Mouse (Mus musculus) CD4-positive, CD25-positive, alpha-beta regulatory T cell, adult 9 weeks (primary cell): ENCODE data around the gene Myog. TPM values are rescaled to one million over a fixed set of nuclear protein-coding genes. Genes with fewer than 3 reads are reported as not detected.

ENCODE experiments used
- polyA plus RNA-seq: library from polyadenylated mRNA; unstranded; fragments of 100-300 nt; shearing (Covaris generic); gene quantifications from one replicate; pipeline ENCODE4 v1.2.1, GENCODE M21; 2017

The Myog gene
- not detected for polyA plus RNA-seq

DNA sequence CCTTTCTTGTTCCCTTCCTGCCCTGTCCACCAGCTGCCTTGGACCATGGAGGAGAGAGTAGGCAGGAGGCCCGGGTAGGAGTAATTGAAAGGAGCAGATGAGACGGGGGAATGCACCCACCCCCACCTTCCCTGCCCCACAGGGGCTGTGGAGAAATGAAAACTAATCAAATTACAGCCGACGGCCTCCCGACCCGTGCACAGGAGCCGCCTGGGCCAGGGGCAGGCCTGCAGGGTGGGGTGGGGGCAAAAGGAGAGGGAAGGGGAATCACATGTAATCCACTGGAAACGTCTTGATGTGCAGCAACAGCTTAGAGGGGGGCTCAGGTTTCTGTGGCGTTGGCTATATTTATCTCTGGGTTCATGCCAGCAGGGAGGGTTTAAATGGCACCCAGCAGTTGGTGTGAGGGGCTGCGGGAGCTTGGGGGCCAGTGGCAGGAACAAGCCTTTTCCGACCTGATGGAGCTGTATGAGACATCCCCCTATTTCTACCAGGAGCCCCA is at the start of gene Myog:
Gene Myog (plus strand): TSS at position 392 of the 502 bp plus-strand sequence.

GRCm38 (mm10) chr1:134332770-134333271 is 43.0 kb downstream of the Myog start, which contains the start of gene Ppfia4:
TSS of gene Ppfia4 (minus strand) at chr1:134332928.

Other genes with a start within 250 kb of the Myog start
- gene Btg2, start 210.9 kb upstream of the Myog start, polyA plus RNA-seq = 283 TPM
- gene Chit1, start 178.7 kb upstream of the Myog start, polyA plus RNA-seq = not detected
- 0.51 TPM for gene Chil1, start 107.8 kb upstream of the Myog start, polyA plus RNA-seq
- 0.15 TPM for gene Mybph, start 96.5 kb upstream of the Myog start, polyA plus RNA-seq
- not detected for gene Adora1, start 54.6 kb upstream of the Myog start, polyA plus RNA-seq
- gene Ppfia4, start 42.9 kb downstream of the Myog start, polyA plus RNA-seq = not detected
- 52.0 TPM for gene Tmem183a, start 72.0 kb downstream of the Myog start, polyA plus RNA-seq
- not detected for gene 4933406M09Rik, start 96.0 kb downstream of the Myog start, polyA plus RNA-seq
- 34.5 TPM for gene Cyb5r1, start 115.6 kb downstream of the Myog start, polyA plus RNA-seq
- gene Adipor1, start 125.4 kb downstream of the Myog start, polyA plus RNA-seq = 25.0 TPM
- 16.6 TPM for gene Klhl12, start 165.5 kb downstream of the Myog start, polyA plus RNA-seq
- 58.4 TPM for gene Rabif, start 204.7 kb downstream of the Myog start, polyA plus RNA-seq